Mouse (Mus musculus): ENCODE data around the gene Gpi1.

DNA sequence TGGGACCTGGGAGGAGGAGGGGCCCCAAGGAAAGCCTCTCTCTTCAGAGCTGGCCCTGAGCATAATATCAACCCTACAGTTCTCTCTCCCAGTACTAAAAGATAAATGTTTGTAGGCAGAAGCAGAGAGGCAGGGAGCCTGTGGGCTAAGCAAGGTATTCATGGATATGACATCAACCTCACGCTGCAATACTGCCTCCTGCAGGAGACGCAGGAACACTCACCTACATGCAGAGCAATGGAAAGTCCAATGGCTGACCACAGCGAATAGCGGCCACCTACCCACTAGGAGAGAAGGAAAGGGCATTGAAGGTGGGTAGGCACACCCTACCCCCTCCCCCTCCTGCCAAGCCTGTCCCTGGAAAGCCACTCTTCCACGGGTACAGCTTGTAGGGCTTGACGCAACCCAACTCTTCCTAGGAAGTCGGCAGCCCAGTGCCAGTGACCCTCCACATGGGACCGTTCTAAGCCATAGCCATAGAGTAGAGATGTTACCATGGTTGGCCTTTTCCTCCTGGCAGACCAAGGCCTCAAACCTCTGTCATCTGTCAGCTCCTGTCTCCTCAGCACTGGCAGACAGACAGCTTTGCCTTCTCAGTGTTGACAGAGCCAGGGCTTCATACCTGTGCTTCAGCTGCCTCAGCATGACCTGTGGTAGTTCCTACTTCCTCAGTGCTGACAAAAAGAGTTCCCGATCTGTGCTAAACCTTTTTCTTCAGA lies 21.9 kb downstream of the Gpi1 start:
- TF ChIP-seq POLR2A (IDR thresholded peaks at IDR 0.05; ENCODE audit: control insufficient read depth, low read depth, low read length) = no peak
- TF ChIP-seq CTCF (IDR thresholded peaks at IDR 0.05; ENCODE audit: control insufficient read depth, insufficient read depth, insufficient replicate concordance, low read depth, low read length) = no peak
